Mouse (Mus musculus) layer of hippocampus, adult 18-20 months (tissue): ENCODE data around the gene Tex30. TPM values are rescaled to one million over a fixed set of nuclear protein-coding genes. Genes with fewer than 3 reads are reported as not detected.
"Not testable (repeated sequence)": the region's sequence is repeated elsewhere in the genome, so short reads cannot be mapped to it uniquely, and the experiment has no call there.

ENCODE experiments used
- DNase-seq, 2 experiments: peaks; one replicate each; pipeline ENCODE4 v3.0.0; 2022; ENCODE audit warnings: low spot score in 2 of 2
- long read RNA-seq: library from polyadenylated mRNA; stranded (forward); transcript quantifications from one replicate; pipeline ENCODE4 v2.0.0, GENCODE M21; 2021
- total RNA-seq, 2 experiments: library from RNA; stranded (reverse); gene quantifications; 2 replicates each; pipeline ENCODE4 v1.2.3; 2021

Gene Tex30
- total RNA-seq = 1 to 10 TPM; 7.5 to 9.9 TPM
- long read RNA-seq, partial matches to known transcripts = 0 of 5 reads
- long read RNA-seq, other reads (novel, unspliced or antisense) = 2 of 5 reads

DNA sequence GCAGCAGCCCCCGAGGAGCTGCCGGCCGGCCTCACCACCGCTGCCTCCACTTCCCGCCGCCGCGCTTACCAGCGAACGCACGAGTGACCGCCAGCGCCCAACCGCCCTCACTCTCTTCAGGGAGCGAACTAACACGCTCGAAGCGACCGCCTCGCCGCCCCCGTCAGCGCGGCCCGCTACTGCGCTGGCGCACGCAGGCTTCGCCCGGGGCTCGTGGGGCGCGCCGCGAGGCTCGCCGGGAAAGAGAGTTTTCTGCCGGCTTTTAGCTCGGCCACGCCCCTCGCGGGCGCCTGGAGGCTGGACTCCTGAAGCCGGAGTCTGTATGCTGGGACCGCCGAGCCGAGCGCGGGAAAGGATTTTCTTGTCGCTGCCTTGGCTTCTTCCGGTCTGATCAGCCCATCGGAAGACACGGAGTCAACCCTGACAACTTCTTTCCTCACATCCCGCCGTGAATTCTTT lies at the start of gene Tex30:
Gene Tex30, minus strand, starts transcription at position 183 of the 459 bp plus-strand sequence.
- peak; percentile 93 to 96 for DNase-seq

DNA sequence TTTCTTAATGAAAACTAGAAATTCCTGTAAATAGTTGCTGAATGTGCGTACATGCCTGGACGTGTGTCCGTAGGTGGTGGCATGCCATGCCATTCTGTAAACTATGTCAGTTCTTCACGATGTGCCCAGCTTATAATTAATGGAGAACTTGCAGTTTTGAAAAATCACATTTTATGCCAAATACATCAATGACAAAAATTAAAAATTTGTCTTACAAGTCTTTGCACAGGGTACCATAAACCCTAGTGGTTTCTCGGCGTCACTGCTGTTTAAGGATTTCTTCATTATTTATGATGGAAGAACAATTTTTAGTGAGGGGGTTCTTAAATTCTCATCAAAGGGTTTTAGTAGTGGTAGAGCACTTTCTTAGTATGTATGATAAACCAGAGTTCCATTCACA lies 46.5 kb upstream of the Tex30 start:
- no peak for DNase-seq

DNA sequence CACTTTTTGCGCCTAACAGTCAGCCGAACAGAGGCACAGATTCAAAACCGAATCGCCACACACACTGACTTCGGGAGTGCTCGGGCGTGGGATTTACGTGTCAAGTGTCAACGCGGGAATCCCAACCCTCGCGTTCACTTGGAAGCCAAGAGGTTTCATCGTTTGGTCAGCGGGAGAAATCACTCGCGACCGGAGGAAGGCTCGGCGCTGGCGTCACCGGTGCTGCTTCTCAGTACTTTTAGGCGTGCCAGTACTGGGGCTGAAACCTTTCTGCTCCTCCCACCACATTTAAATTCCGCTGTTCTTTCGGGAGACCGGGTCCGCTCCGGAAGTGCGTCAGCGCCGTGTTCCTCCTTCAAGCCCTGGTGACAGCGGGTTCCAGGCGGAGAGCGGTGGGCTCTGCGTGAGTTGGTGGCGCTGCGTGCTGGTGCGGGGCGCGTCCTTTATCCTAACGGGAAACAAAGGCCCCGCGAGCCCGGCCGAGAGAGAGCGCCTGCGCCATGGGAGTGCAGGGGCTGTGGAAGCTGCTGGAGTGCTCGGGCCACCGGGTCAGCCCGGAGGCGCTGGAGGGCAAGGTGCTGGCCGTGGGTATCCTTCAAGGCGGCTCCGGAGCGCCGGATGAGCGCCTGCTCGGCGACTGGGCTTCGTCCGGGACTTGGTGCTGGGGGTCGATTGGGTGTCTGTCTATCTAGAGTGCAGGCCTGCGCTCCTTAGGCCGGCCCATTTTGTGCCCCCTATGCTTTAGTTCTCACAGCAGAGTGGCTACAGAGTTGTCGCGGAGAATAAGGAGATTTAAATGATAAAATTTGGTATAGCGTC lies 45.5 kb upstream of the Tex30 start, which contains the start of gene Ercc5:
Gene Ercc5, plus strand, starts transcription at position 182 of the 819 bp plus-strand sequence.
- DNase-seq = peak; percentile 82 to 89

DNA sequence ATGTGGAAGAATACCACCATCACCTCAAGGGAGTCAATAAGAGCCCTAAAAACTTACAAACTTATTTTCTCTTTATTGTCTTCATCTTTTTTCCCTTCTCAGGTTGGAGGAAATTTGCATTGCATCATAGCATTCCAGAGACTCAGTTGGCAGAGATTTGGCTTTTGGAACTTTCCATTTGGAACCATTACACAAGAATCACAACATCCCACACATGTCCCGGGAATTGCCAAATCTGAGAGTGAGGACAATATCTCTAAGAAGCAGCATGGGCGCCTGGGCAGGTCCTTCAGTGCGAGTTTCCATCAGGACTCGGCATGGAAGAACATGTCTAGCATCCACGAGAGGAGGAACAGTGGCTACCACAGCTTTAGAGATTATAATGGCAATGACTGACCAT lies 40.5 kb upstream of the Tex30 start:
- peak in 1 of 2 experiments; percentile 53 for DNase-seq

DNA sequence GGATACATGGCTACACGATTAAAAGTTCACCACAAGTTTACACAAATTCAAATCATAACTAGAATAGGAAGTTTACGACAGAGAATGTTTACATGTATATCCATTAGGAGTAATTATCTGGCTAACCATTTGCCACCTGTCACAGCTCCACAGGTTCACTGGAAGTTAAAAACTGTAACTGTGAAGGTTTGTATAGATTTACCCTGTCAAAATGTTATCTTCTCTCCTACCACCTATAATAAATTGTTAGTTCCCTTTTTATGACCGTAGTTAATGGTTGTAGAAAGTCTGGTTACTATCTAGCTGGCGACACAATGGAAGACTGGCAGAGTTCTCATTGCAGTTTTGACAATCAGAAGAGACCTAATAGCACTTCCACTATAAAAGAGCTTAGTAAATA lies 38.0 kb upstream of the Tex30 start:
- no peak for DNase-seq

DNA sequence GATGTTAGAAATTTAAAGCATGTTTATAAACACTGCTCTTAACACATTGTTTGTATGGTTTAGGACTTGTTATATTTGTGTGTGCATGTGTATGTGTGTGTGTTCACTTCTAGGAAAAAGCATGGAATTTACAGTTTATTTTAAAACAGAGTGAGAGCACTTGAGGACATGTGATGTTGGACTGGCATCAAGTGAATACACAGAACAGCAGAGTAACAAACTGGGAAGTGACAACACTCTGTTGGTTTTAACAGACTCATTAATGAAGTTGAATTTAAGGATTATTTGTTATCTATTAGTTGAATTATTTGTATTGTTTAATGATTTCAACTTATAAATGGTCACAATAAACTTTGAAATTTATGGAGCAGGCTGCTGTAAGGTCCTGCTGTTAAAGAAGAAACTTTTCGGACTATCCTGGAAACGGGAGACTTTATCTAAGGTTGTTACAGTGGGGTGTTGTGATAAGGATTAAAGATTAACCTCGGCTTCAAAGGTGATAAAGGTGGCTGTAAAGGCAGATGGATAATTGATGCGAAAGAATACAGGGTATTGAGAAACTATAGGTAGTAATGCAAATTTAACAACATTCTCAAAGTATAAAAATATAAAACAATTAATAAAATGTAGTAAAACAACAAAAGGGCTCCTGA lies 27.8 kb upstream of the Tex30 start:
- no peak for DNase-seq

DNA sequence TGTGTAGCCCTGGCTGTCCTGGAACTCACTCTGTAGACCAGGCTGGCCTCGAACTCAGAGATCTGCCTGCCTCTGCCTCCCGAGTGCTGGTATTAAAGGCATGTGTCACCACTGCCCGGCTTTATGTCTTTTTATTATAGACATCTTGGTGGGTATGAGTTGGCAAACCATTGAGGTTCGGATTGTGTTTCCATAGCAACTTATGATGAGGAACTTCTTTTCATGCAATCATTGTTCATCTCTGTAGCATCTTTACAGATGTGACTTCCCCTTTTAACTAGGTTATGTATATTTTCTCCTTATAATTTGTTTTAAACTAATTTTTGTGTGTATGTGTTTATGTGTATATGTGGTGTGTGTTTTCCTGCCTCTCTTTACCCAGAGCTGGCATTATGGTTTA lies 23.3 kb upstream of the Tex30 start:
- DNase-seq = no peak

DNA sequence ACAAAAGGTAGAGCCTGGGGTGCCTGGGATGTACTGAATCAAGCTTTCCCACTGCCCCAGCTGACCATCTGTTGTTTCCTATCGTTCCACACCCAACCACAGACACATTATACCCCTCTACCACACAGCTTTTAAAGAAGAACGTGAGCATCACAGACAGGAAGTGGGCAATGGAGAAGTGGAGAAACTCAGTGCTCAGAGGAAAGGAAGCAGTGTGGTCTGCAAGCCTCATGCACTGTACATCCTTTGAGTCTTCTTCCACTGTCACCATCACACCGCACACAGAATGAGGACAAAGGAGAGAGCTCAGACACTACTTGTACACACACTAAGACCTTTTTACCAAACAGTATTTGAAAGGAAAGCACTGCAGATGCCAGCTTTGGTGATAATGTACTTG lies 20.0 kb upstream of the Tex30 start:
- DNase-seq = no peak

DNA sequence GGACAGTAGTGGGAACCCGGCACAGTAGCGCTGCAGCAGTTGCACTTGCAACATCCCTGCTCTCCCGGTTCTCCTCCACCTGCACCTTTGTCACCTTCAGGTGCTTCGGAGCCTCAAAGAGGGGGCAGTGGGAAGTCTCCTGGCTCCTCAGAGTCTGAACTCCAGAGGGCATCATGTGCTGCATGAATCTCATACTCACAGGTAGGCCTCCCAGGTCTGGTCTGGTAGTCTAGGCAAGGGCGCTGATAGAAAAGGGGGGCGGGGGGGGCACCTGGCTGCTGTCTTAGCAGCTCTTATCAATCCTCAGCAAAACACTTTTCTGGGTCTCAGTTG lies 17.8 kb upstream of the Tex30 start:
- no peak for DNase-seq

DNA sequence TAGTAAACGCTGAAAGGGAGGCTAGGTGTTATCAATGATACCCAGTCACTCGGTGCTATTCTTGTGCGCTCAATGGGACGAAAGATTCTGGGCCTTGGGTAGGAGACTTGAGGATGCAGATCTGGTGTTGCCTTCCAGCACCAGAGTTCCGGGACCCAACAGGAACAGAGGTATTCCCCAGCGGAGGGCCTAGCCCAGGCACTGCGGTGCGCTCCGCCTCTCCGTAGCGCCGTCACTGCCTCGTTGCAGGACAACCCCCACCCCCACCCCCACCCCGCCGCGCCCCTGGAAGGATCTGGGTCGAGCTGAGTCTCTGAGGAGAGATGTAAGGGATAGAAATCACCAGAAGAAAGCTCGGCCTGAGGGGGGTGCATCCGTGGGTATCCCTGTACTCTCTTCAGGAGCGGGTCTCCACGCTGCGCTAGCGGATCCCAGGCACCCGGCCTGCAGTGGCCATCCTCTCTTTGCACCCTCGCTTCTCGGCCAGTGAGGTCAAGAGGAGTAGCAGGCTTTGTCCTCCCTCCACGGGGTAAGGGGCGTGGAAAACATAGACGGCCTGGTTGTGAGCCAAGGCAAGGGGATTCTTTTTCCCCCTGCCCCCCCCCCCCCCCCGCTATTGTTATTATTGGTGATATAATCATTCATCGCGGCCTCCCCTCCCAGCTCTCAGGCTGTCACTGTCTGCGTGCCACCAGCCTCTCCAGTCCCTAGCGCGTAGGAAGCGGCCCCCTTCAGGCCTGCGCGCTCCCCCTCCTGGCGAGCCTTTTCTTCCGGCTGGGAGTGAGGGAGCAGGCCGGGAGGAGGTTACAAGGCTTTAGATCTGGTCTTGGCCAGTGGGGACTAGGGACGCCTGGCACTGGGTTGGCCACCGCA lies 17.2 kb upstream of the Tex30 start:
- peak; percentile 75 to 85 for DNase-seq

DNA sequence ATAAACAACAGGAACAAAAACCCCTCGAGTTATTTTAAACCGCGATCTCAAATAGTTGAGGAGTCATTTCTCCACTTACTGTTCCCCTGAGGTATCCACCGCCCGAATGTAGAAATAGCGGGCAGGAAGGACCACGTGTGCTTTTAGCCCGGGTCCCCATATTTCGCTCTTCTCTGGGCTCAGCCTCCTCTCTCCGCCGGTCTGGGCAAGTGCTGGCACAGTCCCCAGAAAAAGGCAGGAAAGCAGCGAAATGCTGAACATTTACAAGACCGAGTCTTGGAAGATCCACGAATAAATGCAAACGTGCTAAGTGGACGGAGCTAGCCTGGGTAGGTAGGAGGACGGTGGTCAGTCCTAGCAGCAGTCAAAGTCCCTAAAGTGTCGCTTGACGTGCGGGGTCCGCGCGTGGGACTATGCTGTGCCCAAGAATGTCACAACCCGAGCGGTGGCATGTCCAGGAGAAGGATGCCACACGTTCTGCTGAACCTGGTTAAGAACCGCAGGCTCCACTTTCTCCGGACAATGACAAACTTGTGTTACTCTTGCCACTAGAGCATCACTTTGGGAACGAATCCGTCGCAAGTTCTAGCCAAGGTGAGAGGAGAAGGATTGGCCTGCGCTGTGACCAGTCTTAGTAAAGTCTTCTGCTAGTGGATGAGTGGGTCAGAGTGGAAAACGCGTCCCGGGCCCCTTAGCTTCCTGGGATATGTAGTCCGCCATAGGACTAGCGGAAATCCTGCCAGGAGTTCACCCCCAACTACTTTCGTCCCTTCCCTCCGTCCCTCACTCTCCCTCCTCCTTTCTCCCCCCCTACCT lies 16.2 kb upstream of the Tex30 start, which contains the start of the genes Kdelc1 and Bivm:
Gene Kdelc1, minus strand, starts transcription at position 570 of the 816 bp plus-strand sequence.
Gene Bivm, plus strand, starts transcription at position 719 of the 816 bp plus-strand sequence.
- peak; percentile 88 to 96 for DNase-seq

DNA sequence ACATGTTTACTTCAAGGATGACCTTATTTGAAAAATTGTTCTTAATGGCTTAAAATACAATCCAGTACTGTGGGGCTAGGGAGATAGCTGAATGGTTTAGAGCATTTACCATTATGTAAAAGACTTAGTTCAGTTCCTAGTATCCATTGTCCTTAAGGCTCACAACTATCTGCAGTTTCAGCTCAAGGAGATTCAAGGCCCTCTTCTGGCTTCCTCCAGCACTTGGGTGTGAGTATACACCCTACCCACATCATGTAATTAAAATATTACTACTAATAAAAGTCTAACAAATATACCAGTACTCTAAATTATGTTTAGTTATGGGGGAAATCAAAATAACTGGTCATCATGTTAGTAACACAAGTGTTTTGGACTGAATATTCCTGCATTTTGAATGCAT lies 15.3 kb upstream of the Tex30 start:
- DNase-seq = no peak

DNA sequence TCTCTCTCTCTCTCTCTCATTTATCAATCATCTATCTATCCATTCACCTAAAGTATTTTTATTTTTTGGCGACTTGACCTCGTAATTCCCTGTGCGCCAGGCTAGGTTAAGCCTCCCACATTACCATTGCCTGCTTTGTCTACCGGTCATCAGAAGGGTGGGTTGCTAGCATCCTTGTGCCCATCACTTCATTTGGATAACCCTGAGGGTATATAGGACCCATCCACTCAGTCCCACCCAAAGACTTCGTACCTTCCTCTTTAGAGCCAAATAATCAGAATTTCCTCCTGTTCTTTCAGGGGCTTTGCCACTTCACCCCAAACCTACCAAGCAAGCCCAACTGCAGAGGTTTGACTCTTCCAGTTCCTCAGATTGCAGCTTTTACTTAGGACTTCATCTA lies 698 bp upstream of the Tex30 start:
- DNase-seq = no peak

DNA sequence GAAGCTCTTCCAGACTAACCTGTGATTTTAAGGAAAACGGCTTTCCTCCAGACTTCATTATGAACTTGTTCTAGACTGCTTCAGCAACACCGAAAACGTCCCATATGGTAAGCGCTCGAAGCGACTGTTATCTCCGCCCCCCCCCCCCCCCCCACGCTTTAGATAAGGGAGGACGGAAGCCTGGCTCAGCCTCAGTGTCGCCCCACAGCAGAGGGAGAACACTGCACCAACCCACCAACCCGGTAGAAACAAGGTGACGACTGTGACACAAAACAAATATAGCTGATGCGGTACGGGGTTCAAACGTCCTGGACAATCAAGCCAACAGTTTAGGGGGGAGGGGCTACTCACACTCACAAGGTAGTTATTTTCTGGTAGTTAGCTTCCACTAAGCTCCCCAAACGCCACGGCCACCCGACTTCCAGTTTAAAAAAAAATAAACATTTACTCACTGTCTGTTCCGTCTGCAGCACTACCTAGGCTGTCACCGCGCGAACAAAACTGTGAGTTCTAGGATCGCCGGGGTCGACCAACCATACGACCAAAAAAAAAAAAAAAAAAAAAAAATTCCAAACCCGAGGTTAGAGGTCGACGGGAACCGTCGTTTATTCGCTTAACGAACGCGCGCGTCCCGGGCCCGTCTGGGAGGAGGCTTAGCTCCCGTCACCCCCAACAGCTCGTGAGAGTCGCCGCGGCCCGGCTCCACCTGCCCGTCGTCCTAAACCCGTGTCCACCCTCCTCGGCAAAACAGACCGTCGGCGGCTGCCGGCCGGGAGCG lies 604 bp downstream of the Tex30 start:
- DNase-seq = peak in 1 of 2 experiments; percentile 26

DNA sequence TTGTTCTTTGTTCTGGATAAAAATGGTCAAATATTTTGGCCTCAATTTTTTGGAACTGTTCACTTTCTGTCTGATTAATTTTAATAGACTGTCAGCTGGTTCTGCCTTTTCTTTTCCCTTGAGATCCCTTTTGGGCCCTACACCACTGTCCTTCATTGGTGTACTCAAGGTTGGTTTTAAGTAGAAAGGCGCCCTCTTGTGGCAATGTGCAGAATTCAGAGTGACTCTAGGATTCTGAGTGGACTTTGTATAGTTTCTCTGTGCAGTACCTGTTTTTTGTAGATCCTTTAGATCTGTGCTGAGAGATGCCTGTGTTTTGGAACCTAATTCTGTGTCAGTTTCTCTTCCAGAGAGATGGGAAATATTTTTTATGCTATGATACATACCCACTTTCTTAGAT lies 37.6 kb downstream of the Tex30 start:
- DNase-seq = peak; percentile 40 to 83

DNA sequence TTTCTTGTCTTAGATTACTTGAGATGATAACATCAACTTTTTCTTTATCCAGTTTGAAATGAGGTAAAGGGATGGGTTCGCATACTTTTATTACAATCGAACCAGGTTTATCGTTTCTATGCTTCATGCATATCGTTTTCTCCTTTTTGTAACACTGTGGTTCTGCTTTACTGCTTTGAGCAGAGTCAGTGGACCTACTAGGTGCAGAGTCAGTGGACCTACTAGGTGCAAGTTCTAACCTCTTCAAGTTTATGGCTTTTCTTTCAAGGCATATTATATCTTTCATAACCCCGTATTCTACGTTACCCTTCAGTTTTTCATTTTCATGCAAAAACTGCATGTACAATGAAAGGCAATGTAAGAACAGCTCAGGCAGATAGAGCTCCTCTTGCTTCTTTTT lies 38.8 kb downstream of the Tex30 start:
- no peak for DNase-seq

DNA sequence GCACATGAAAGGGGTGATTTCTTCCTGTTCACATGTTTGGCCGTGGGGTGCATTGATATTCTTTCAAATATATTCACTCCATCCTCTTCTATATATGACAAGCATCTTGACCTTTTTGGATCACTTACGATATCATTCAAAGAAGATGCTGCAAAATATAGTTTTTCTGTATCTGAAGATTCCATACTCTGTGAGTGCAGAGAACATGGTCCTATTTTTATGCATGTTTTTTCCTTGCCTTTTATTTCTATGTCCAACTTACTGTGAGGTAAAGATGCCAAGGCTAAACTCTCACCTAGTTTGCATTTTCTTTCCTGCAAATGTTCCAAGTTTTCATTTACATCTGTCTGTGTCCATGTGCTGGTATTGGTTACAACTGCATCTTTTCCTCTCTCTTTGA lies 40.4 kb downstream of the Tex30 start, which contains the start of gene Gm8251:
Gene Gm8251, minus strand, starts transcription at position 101 of the 400 bp plus-strand sequence.
- no peak for DNase-seq

DNA sequence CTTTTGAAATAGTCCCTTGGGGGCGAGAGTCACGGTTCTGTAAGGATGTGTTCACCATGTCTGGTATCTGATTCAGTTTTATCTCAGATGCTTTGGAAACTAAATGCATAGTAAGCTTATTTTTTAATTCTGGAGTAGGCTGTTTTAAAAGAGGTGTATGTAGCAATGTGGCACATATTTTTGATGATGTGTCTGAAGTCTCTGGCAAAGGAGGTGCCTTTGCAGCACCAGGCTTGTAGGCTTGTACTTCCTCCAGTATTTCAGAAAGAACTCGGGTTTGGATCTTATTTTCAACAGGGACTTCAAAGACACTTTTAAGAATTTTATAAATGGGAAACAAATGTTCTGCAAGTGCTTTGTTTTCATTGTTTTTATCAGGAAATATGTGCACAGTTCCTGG lies 44.4 kb downstream of the Tex30 start:
- DNase-seq = no peak

DNA sequence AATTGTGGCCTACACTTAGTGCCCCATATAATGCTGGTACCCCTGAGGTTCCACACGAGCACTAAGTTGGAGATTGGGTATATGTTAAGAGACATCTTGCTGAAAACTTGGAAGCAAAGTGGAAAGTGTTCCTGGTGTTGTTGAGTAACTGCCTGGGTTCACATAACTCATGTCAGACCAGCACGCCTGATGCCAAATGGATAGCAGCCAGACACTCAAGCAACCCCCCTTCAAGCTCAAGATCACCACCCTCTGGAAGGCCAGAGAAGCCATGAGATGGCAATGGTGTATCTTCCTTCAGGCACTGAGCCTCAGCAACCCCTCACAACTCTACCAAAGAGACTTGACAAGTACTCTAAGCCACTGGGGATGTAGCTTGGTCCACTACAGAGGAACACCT lies 55.7 kb downstream of the Tex30 start:
- DNase-seq = no peak

DNA sequence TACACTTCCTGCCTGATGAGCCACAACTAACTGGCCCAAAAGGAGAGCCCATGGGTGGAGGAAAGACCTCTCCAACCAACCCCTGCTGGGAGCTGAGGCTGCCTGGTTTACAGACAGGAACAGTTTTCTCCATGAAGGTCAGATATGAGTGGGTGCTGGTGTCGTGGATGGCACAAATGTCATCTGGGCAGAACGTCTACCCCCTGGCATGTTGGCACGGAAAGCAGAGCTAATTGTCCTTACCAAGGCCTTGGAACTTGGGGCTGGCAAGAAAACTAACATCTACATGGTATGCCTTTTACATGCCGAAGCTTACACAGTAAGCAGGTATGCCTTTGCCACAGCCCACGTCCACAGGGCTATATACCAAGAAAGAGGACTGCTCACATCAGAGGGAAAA lies 56.6 kb downstream of the Tex30 start:
- DNase-seq = not testable (repeated sequence)
